Mouse (Mus musculus): ENCODE measurements around the gene Tmem82.

GRCm38 (mm10) chr4:141623666-141624065 is 5.2 kb upstream of the Tmem82 start, which contains the start of gene Slc25a34:
- TF ChIP-seq CTCF (IDR thresholded peaks at IDR 0.05; ENCODE audit: low read depth, low read length) (no peak), POLR2A (IDR thresholded peaks at IDR 0.05; ENCODE audit: insufficient read depth, low read length) (no peak)

All from ES-Bruce4 (cell line).